Mouse (Mus musculus) forelimb bud, embryonic 11.5 days (tissue): ENCODE results near the gene Plekhg6.

ENCODE experiments used
- DNase-seq: peaks from one replicate; pipeline ENCODE4 v3.0.0-alpha.2; 2012; ENCODE audit warnings: low read depth, low spot score

The Plekhg6 gene

GRCm38 (mm10) chr6:125380372-125381360 is at the start of gene Plekhg6:
TSS of gene Plekhg6 (minus strand) at chr6:125380793.
- no peak for DNase-seq

- no peak for DNase-seq
Measured at GRCm38 (mm10) chr6:125429741-125430140, 49.1 kb upstream of the Plekhg6 start.

GRCm38 (mm10) chr6:125426383-125427360 is 46.1 kb upstream of the Plekhg6 start:
- peak; percentile 69 for DNase-seq

GRCm38 (mm10) chr6:125425205-125426090 is 44.9 kb upstream of the Plekhg6 start:
- no peak for DNase-seq

GRCm38 (mm10) chr6:125424156-125424555 is 43.6 kb upstream of the Plekhg6 start:
- no peak for DNase-seq

GRCm38 (mm10) chr6:125423507-125423906 is 42.9 kb upstream of the Plekhg6 start:
- DNase-seq = no peak

GRCm38 (mm10) chr6:125423099-125423498 is 42.5 kb upstream of the Plekhg6 start:
- DNase-seq = no peak

- peak; percentile 63 for DNase-seq
Measured at GRCm38 (mm10) chr6:125422051-125422822, 41.6 kb upstream of the Plekhg6 start.

- DNase-seq = no peak
Measured at GRCm38 (mm10) chr6:125420458-125421063, 40.0 kb upstream of the Plekhg6 start.

GRCm38 (mm10) chr6:125418744-125419143 is 38.2 kb upstream of the Plekhg6 start:
- DNase-seq = peak; percentile 91

- no peak for DNase-seq
Measured at GRCm38 (mm10) chr6:125413326-125413725, 32.7 kb upstream of the Plekhg6 start.

GRCm38 (mm10) chr6:125411661-125412060 is 31.1 kb upstream of the Plekhg6 start:
- no peak for DNase-seq

GRCm38 (mm10) chr6:125410995-125411547 is 30.5 kb upstream of the Plekhg6 start:
- no peak for DNase-seq

- no peak for DNase-seq
Measured at GRCm38 (mm10) chr6:125410551-125410950, 30.0 kb upstream of the Plekhg6 start.

GRCm38 (mm10) chr6:125407657-125408056 is 27.1 kb upstream of the Plekhg6 start:
- no peak for DNase-seq

- DNase-seq = no peak
Measured at GRCm38 (mm10) chr6:125407224-125407623, 26.6 kb upstream of the Plekhg6 start.

- no peak for DNase-seq
Measured at GRCm38 (mm10) chr6:125405461-125406382, 25.1 kb upstream of the Plekhg6 start.

GRCm38 (mm10) chr6:125389853-125390252 is 9.3 kb upstream of the Plekhg6 start:
- no peak for DNase-seq
